Mouse (Mus musculus) lung, postnatal 0 days (tissue): ENCODE measurements at regions not wholly inside any gene's neighbourhood (a gene's known extent, or its start where the extent isn't known, plus 50 kb on each side); places are given as distances from the start of the nearest gene placed in this dataset.

Source experiments
- ATAC-seq: fragments of 200-750 bp; cut with Nextera tagmentation; 2 replicates; pipeline ENCODE4 v1.8.0; 2017; ENCODE audit warnings: moderate library complexity
- DNase-seq: peaks from one replicate; pipeline ENCODE4 v3.0.0-alpha.2; 2016; ENCODE audit warnings: low spot score
- H3K27ac ChIP-seq: fragments of 300-500 bp; sonication (generic); 2 replicates; pipeline ENCODE4 v1.5.1; 2014; ENCODE audit warnings: antibody characterized with exemption, mild to moderate bottlenecking, low read length, mixed read lengths
- H3K27me3 ChIP-seq: fragments of 300-500 bp; sonication (generic); replicated peaks from 2 replicates; pipeline ENCODE4 v1.6.1; 2014; ENCODE audit warnings: low read length, mixed read lengths; ENCODE audit not compliant: insufficient read depth
- H3K36me3 ChIP-seq: fragments of 300-500 bp; sonication (generic); 2 replicates; pipeline ENCODE4 v1.6.1; 2014; ENCODE audit warnings: low read length, mixed read lengths; ENCODE audit not compliant: insufficient read depth
- H3K4me1 ChIP-seq: fragments of 300-500 bp; sonication (generic); 2 replicates; pipeline ENCODE4 v1.6.1; 2014; ENCODE audit warnings: antibody characterized with exemption, low read depth, low read length, mixed read lengths; ENCODE audit not compliant: insufficient read depth
- H3K4me2 ChIP-seq: fragments of 300-500 bp; sonication (generic); replicated peaks from 2 replicates; pipeline ENCODE4 v1.6.1; 2014; ENCODE audit warnings: low read depth, mild to moderate bottlenecking, low read length, moderate library complexity, mixed read lengths
- H3K4me3 ChIP-seq: fragments of 300-500 bp; sonication (generic); 2 replicates; pipeline ENCODE4 v1.5.1; 2014; ENCODE audit warnings: low read depth, low read length
- H3K9ac ChIP-seq: fragments of 300-500 bp; sonication (generic); replicated peaks from 2 replicates; pipeline ENCODE4 v1.6.1; 2014; ENCODE audit warnings: low read depth, mild to moderate bottlenecking
- H3K9me3 ChIP-seq: fragments of 300-500 bp; sonication (generic); 2 replicates; pipeline ENCODE4 v1.6.1; 2016; ENCODE audit warnings: low read length, mixed read lengths
- CTCF ChIP-seq: IDR thresholded peaks from 2 replicates; pipeline ENCODE4 v1.5.1; 2016; ENCODE audit warnings: antibody characterized with exemption, mild to moderate bottlenecking
- EP300 ChIP-seq: IDR thresholded peaks from 2 replicates; pipeline ENCODE4 v1.6.1; 2016; ENCODE audit warnings: antibody characterized with exemption, mild to moderate bottlenecking, control low read depth
- WGBS: fragments of 180-500 bp; shearing (Covaris S2); extraction: QIAGEN DNeasy Blood & Tissue Kit; methylation state at CpG from one replicate; pipeline ENCODE4 v1.1.7; 2014; 5-methylcytosine and 5-hydroxymethylcytosine counted together

DNA sequence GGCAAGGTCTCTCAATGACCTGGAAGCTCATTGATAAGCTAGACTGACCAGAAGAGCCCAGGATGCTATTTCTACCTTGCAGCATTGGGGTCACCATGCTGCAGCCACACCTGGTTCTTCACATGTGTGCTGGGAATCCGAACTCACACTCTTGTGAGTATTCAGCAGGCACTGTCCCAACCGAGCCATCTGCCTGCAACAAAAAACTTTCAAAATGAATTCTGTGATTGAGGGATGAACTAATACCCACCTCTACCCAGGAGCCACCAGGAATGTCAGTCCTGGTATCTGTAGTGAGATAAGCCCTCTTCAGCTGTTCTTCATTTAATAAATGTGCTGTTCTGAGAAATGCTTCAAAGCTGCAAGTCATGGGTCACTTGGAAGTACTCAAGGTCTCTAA, 104.6 kb upstream of the Smad1 start:
- H3K36me3 ChIP-seq, result no peaks in the 10 kb centered on the region
- H3K27me3 ChIP-seq, result no peaks in the 10 kb centered on the region
- H3K9me3 ChIP-seq, result no peaks in the 10 kb centered on the region
- WGBS, result 78% methylated on average over 2 of the region's 2 CpGs
- DNase-seq, result no peak
- H3K27ac ChIP-seq, result no peak overlapping the region
- H3K4me3 ChIP-seq, result no peak overlapping the region
- H3K9ac ChIP-seq, result no peak overlapping the region
- no peak overlapping the region for H3K4me2 ChIP-seq
- ATAC-seq, result no peak
- no peak for TF ChIP-seq EP300
- TF ChIP-seq CTCF, result no peak
- H3K4me1 ChIP-seq, result no peaks in the 10 kb centered on the region; the same call in 1 of the 2 replicates

DNA sequence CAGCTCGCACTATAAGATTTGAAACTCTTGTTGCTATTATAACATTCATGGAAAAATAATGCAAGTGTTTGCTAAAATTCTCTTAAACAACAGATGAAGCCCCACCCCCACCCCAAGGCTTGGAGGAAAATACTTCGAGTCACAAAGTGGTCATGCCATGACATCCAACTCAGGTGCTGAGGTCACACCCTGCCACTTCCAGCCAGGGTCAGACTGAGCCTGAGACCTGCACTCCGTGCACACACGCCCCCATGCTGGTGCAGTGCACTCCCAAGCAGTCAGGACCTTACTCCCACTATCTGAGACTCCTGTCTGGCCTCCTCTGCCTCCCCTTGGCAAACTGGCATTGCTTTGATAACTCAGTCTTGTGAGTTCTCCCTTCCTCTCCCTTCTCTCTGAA, 102.7 kb upstream of the Smad1 start:
- Histone ChIP-seq H3K27ac (no peak overlapping the region), H3K4me1 (peaks cover 2% of the 10 kb centered on the region; the same call in 1 of the 2 replicates), H3K4me2 (no peak overlapping the region), H3K9ac (no peak overlapping the region), H3K9me3 (no peaks in the 10 kb centered on the region), H3K27me3 (no peaks in the 10 kb centered on the region), H3K36me3 (no peaks in the 10 kb centered on the region), H3K4me3 (no peak overlapping the region)
- 84% methylated on average over 4 of the region's 4 CpGs for WGBS
- TF ChIP-seq CTCF (no peak), EP300 (no peak)
- DNase-seq (no peak), ATAC-seq (no peak)

DNA sequence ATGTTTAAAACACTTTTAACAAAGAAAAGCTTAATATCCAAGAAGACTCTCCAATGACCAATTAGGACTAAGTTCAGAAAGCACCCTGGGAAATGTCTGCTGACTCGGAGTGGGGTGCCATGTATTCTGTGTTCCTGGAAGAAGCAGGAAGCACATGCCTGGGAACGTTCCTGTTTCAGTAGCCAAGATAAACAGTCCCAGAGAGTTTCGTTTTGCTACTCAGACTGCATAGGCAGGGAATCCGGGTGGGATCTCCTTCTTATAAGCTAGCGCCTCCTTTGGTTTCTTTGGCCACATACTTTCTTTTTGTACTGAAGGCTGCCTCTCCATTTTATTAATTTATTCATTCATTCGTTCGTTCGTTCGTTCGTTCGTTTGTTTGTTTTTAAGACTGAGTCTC, 101.9 kb upstream of the Smad1 start:
- Histone ChIP-seq H3K27me3 (no peaks in the 10 kb centered on the region), H3K27ac (no peak overlapping the region)
- ATAC-seq, result peak; percentile 58

GRCm38 (mm10) chr8:79499258-79499657, 99.9 kb upstream of the Smad1 start:
- no peak overlapping the region for H3K4me2 ChIP-seq
- H3K9me3 ChIP-seq, result no peaks in the 10 kb centered on the region
- no peak overlapping the region for H3K27ac ChIP-seq
- H3K4me1 ChIP-seq, result peaks cover 2% of the 10 kb centered on the region; the same call in 1 of the 2 replicates
- DNase-seq (no peak), ATAC-seq (no peak)
- no peaks in the 10 kb centered on the region for H3K27me3 ChIP-seq
- 82% methylated on average over 2 of the region's 2 CpGs for WGBS
- TF ChIP-seq CTCF (no peak), EP300 (no peak)
- H3K36me3 ChIP-seq, result no peaks in the 10 kb centered on the region
- H3K4me3 ChIP-seq, result no peak overlapping the region
- H3K9ac ChIP-seq, result no peak overlapping the region

More for the DNA sequence above, 101.9 kb upstream of the Smad1 start:
- Histone ChIP-seq H3K4me3 (no peak overlapping the region), H3K9me3 (no peaks in the 10 kb centered on the region), H3K4me2 (no peak overlapping the region), H3K4me1 (peaks cover 2% of the 10 kb centered on the region; the same call in 1 of the 2 replicates), H3K36me3 (no peaks in the 10 kb centered on the region), H3K9ac (no peak overlapping the region)
- peak; percentile 45 for DNase-seq
- 61% methylated on average over 11 of the region's 11 CpGs for WGBS
- TF ChIP-seq CTCF (peak; percentile 29), EP300 (peak; percentile 64; the same call in 1 of the 2 replicates)

DNA sequence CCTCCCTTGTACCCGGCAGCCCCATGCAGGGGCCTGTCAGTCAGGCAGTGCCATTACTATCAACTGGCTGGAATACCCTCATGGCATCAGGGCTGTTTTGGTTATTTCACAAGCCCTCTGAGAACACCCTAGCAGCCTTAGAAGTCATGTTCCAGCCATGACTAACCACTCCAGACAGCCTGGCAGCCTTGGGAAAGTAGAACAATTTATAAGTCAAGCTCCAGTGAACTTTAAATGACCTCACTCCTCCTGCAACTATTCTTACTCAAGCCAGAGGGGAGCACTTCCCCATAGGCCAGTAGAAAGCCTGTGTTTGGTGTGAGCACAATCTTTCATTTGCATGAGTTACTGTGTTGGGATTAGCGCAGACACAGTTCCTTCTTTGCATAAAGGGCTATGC, 99.3 kb upstream of the Smad1 start:
- WGBS, result 50% methylated on average over 2 of the region's 2 CpGs
- no peak overlapping the region for H3K4me3 ChIP-seq
- ATAC-seq (peak; percentile 89), DNase-seq (peak; percentile 91)
- TF ChIP-seq EP300 (peak; percentile 69), CTCF (peak; percentile 32; the same call in 1 of the 2 replicates)
- H3K4me1 ChIP-seq, result peaks cover 2% of the 10 kb centered on the region; the same call in 1 of the 2 replicates
- H3K9me3 ChIP-seq, result no peaks in the 10 kb centered on the region
- H3K9ac ChIP-seq, result no peak overlapping the region
- no peak overlapping the region for H3K27ac ChIP-seq
- no peak overlapping the region for H3K4me2 ChIP-seq
- no peaks in the 10 kb centered on the region for H3K27me3 ChIP-seq
- no peaks in the 10 kb centered on the region for H3K36me3 ChIP-seq

- H3K27me3 ChIP-seq, result no peaks in the 10 kb centered on the region
- H3K27ac ChIP-seq, result no peak overlapping the region
- H3K4me1 ChIP-seq, result no peaks in the 10 kb centered on the region
- H3K4me3 ChIP-seq, result no peak overlapping the region
- TF ChIP-seq EP300, result no peak
- TF ChIP-seq CTCF, result no peak
- H3K36me3 ChIP-seq, result no peaks in the 10 kb centered on the region
- H3K4me2 ChIP-seq, result no peak overlapping the region
- 52% methylated on average over 10 of the region's 10 CpGs for WGBS
- DNase-seq, result peak; percentile 36
- no peak overlapping the region for H3K9ac ChIP-seq
- no peaks in the 10 kb centered on the region for H3K9me3 ChIP-seq
- peak; percentile 35; the same call in 1 of the 2 replicates for ATAC-seq
Observed at GRCm38 (mm10) chr8:79491156-79491698, 91.9 kb upstream of the Smad1 start.

- no peaks in the 10 kb centered on the region for H3K4me1 ChIP-seq
- TF ChIP-seq CTCF (no peak), EP300 (no peak)
- H3K36me3 ChIP-seq, result no peaks in the 10 kb centered on the region
- H3K4me3 ChIP-seq, result no peak overlapping the region
- DNase-seq (peak; percentile 35), ATAC-seq (no peak)
- H3K27me3 ChIP-seq, result no peaks in the 10 kb centered on the region
- H3K9ac ChIP-seq, result no peak overlapping the region
- no peaks in the 10 kb centered on the region for H3K9me3 ChIP-seq
- H3K27ac ChIP-seq, result no peak overlapping the region
- WGBS, result 38% methylated on average over 4 of the region's 4 CpGs
- no peak overlapping the region for H3K4me2 ChIP-seq
Observed at GRCm38 (mm10) chr8:79490739-79491138, 91.4 kb upstream of the Smad1 start.
